Mouse (Mus musculus) heart, postnatal 25 days (tissue): ENCODE data around the gene Mfsd11. TPM values are rescaled to one million over a fixed set of nuclear protein-coding genes. Genes with fewer than 3 reads are reported as not detected.

Experiments used
- DNase-seq: peaks from one replicate; pipeline ENCODE4 v3.0.0; 2022; ENCODE audit warnings: low spot score
- intact Hi-C: fragments of 180-260 bp; cut with DNase I; formaldehyde crosslinking; loops from one replicate; pipeline ENCODE4 v1.15.1; 2025
- total RNA-seq, 2 experiments: library from RNA; stranded (reverse); gene quantifications; 2 replicates each; pipeline ENCODE4 v1.2.3; 2021

Mfsd11 gene
- 10 to 100 TPM; 34.0 to 36.9 TPM for total RNA-seq

- DNase-seq = peak; percentile 71
- intact Hi-C loops = no loop called here
These were observed at the start of gene Mfsd11 for GRCm38 (mm10) chr11:116852291-116852890. TSS of gene Mfsd11 (plus strand) at chr11:116852440.

GRCm38 (mm10) chr11:116802709-116803108 is 49.5 kb upstream of the Mfsd11 start:
- intact Hi-C loops = loop anchor here (10.0 kb wide), 1 partner anchor 128 kb away; no protein-coding TSS in a partner anchor

GRCm38 (mm10) chr11:116806136-116807071 is 45.8 kb upstream of the Mfsd11 start:
- DNase-seq = no peak
- intact Hi-C loops = loop anchor here (10.0 kb wide), 1 partner anchor 132 kb away; no protein-coding TSS in a partner anchor

More at GRCm38 (mm10) chr11:116802709-116803108, 49.5 kb upstream of the Mfsd11 start:
- no peak for DNase-seq

GRCm38 (mm10) chr11:116807116-116807515 is 45.1 kb upstream of the Mfsd11 start:
- intact Hi-C loops = loop anchor here (10.0 kb wide), 1 partner anchor 132 kb away; no protein-coding TSS in a partner anchor
- DNase-seq = no peak

- intact Hi-C loops = loop anchor here (10.0 kb wide), 1 partner anchor 133 kb away; no protein-coding TSS in a partner anchor
- no peak for DNase-seq
These were observed 44.7 kb upstream of the Mfsd11 start for GRCm38 (mm10) chr11:116807526-116807925.

- intact Hi-C loops = loop anchor here (1.0 to 10.0 kb wide), 2 partner anchors 133 to 165 kb away; no protein-coding TSS in a partner anchor
- DNase-seq = peak; percentile 76
These were observed 44.2 kb upstream of the Mfsd11 start for GRCm38 (mm10) chr11:116807938-116808606.

- DNase-seq = no peak
These were observed 43.3 kb upstream of the Mfsd11 start for GRCm38 (mm10) chr11:116808811-116809395.

GRCm38 (mm10) chr11:116809520-116809919 is 42.7 kb upstream of the Mfsd11 start:
- intact Hi-C loops = loop anchor here (10.0 kb wide), 1 partner anchor 135 kb away; no protein-coding TSS in a partner anchor
- no peak for DNase-seq

More at GRCm38 (mm10) chr11:116808811-116809395, 43.3 kb upstream of the Mfsd11 start:
- intact Hi-C loops = loop anchor here (1.0 to 10.0 kb wide), 2 partner anchors 134 to 166 kb away; no protein-coding TSS in a partner anchor

GRCm38 (mm10) chr11:116810528-116810927 is 41.7 kb upstream of the Mfsd11 start:
- intact Hi-C loops = no loop called here
- DNase-seq = no peak

GRCm38 (mm10) chr11:116810983-116811901 is 41.0 kb upstream of the Mfsd11 start:
- intact Hi-C loops = no loop called here
- DNase-seq = no peak

GRCm38 (mm10) chr11:116812793-116813529 is 39.3 kb upstream of the Mfsd11 start:
- intact Hi-C loops = no loop called here
- no peak for DNase-seq

- DNase-seq = no peak
- intact Hi-C loops = loop anchor here (2.0 kb wide), 1 partner anchor 25 kb away; no protein-coding TSS in a partner anchor
These were observed 38.6 kb upstream of the Mfsd11 start for GRCm38 (mm10) chr11:116813610-116814009.

GRCm38 (mm10) chr11:116814076-116814883 is 38.0 kb upstream of the Mfsd11 start:
- intact Hi-C loops = loop anchor here (2.0 kb wide), 1 partner anchor 25 kb away; no protein-coding TSS in a partner anchor
- DNase-seq = peak; percentile 78

- DNase-seq = no peak
- intact Hi-C loops = loop anchor here (2.0 kb wide), 1 partner anchor 24 kb away; no protein-coding TSS in a partner anchor
These were observed 37.3 kb upstream of the Mfsd11 start for GRCm38 (mm10) chr11:116814884-116815415.

GRCm38 (mm10) chr11:116816769-116817168 is 35.5 kb upstream of the Mfsd11 start:
- DNase-seq = peak; percentile 67
- intact Hi-C loops = no loop called here

GRCm38 (mm10) chr11:116817567-116817966 is 34.7 kb upstream of the Mfsd11 start:
- intact Hi-C loops = no loop called here

More at GRCm38 (mm10) chr11:116817567-116817966, 34.7 kb upstream of the Mfsd11 start:
- DNase-seq = no peak
